In genomic region chr16:38506041-38506634, GRCm38 (mm10) we compare ENCODE assay signal across 8 mouse cellular contexts. TPM values are rescaled to one million over a fixed set of nuclear protein-coding genes. Genes with fewer than 3 reads are reported as not detected.
DNase-seq lines count a peak whose midpoint lies in the region; ATAC-seq lines count a peak whose summit lies in the region.

No protein-coding gene starts in this region.

- H3K9me3 ChIP-seq in embryonic facial prominence, embryonic 10.5 days: no peaks in the 10 kb centered on the region
- H3K9me3 ChIP-seq in heart, embryonic 10.5 days: no peaks in the 10 kb centered on the region
- H3K9me3 ChIP-seq in kidney, embryonic 14.5 days (ENCODE audit: control insufficient read depth, low read length): no peaks in the 10 kb centered on the region
- no peaks in the 10 kb centered on the region for H3K9me3 ChIP-seq in limb, embryonic 13.5 days
- H3K9me3 ChIP-seq in midbrain, embryonic 15.5 days: no peaks in the 10 kb centered on the region
- no peaks in the 10 kb centered on the region for H3K9me3 ChIP-seq in stomach, embryonic 14.5 days (ENCODE audit: control insufficient read depth, low read depth, low read length)

- H3K27me3 ChIP-seq in embryonic facial prominence, embryonic 10.5 days (replicated peaks; ENCODE audit: low read depth, poor library complexity, severe bottlenecking): no peaks in the 10 kb centered on the region
- H3K27me3 ChIP-seq in heart, embryonic 10.5 days (ENCODE audit: insufficient read depth, poor library complexity, severe bottlenecking): no peaks in the 10 kb centered on the region
- H3K27me3 ChIP-seq in kidney, embryonic 14.5 days (ENCODE audit: control insufficient read depth, insufficient read depth, low read length): no peaks in the 10 kb centered on the region
- no peaks in the 10 kb centered on the region for H3K27me3 ChIP-seq in limb, embryonic 13.5 days
- no peaks in the 10 kb centered on the region for H3K27me3 ChIP-seq in midbrain, embryonic 15.5 days (replicated peaks)
- no peaks in the 10 kb centered on the region for H3K27me3 ChIP-seq in stomach, embryonic 14.5 days (ENCODE audit: control insufficient read depth, insufficient read depth, low read length)

- no peak overlapping the region for H3K4me3 ChIP-seq in embryonic facial prominence, embryonic 10.5 days
- no peak overlapping the region for H3K4me3 ChIP-seq in heart, embryonic 10.5 days
- H3K4me3 ChIP-seq in kidney, embryonic 14.5 days (ENCODE audit: low read length): no peak overlapping the region
- no peak overlapping the region for H3K4me3 ChIP-seq in limb, embryonic 13.5 days
- no peak overlapping the region for H3K4me3 ChIP-seq in midbrain, embryonic 15.5 days
- no peak overlapping the region for H3K4me3 ChIP-seq in stomach, embryonic 14.5 days (ENCODE audit: low read depth, low read length)

- H3K4me1 ChIP-seq in embryonic facial prominence, embryonic 10.5 days: no peaks in the 10 kb centered on the region
- H3K4me1 ChIP-seq in heart, embryonic 10.5 days: no peaks in the 10 kb centered on the region
- H3K4me1 ChIP-seq in kidney, embryonic 14.5 days (ENCODE audit: control insufficient read depth, insufficient read depth, low read length): no peaks in the 10 kb centered on the region
- H3K4me1 ChIP-seq in limb, embryonic 13.5 days: no peaks in the 10 kb centered on the region
- no peaks in the 10 kb centered on the region for H3K4me1 ChIP-seq in midbrain, embryonic 15.5 days
- H3K4me1 ChIP-seq in stomach, embryonic 14.5 days (ENCODE audit: control insufficient read depth, insufficient read depth, low read length): no peaks in the 10 kb centered on the region

- DNase-seq in CD4-positive helper T cell, adult 2 months (ENCODE audit: low read depth, low spot score): peak; percentile 63
- DNase-seq in adrenal gland, adult 8-10 months: peak; percentile 49
- DNase-seq in embryonic facial prominence, embryonic 10.5 days (ENCODE audit: low spot score): peak; percentile 63
- DNase-seq in heart, embryonic 10.5 days (ENCODE audit: low spot score): peak; percentile 80

- H3K27ac ChIP-seq in embryonic facial prominence, embryonic 10.5 days (replicated peaks): no peak overlapping the region
- no peak overlapping the region for H3K27ac ChIP-seq in heart, embryonic 10.5 days
- no peak overlapping the region for H3K27ac ChIP-seq in kidney, embryonic 14.5 days (ENCODE audit: low read depth, low read length)
- H3K27ac ChIP-seq in limb, embryonic 13.5 days: no peak overlapping the region
- no peak overlapping the region for H3K27ac ChIP-seq in midbrain, embryonic 15.5 days
- H3K27ac ChIP-seq in stomach, embryonic 14.5 days (ENCODE audit: low read length): no peak overlapping the region

- 79% methylated on average over 4 of the region's 4 CpGs for WGBS in embryonic facial prominence, embryonic 10.5 days
- 80% methylated on average over 4 of the region's 4 CpGs for WGBS in heart, embryonic 10.5 days
- 82% methylated on average over 4 of the region's 4 CpGs for WGBS in kidney, embryonic 14.5 days
- WGBS in limb, embryonic 13.5 days: 72% methylated on average over 4 of the region's 4 CpGs
- WGBS in midbrain, embryonic 15.5 days: 69% methylated on average over 4 of the region's 4 CpGs
- WGBS in stomach, embryonic 14.5 days: 74% methylated on average over 4 of the region's 4 CpGs

- H3K4me2 ChIP-seq in kidney, embryonic 14.5 days (replicated peaks; ENCODE audit: low read depth, low read length): no peak overlapping the region
- no peak overlapping the region for H3K4me2 ChIP-seq in limb, embryonic 13.5 days (replicated peaks)
- no peak overlapping the region for H3K4me2 ChIP-seq in midbrain, embryonic 15.5 days
- no peak overlapping the region for H3K4me2 ChIP-seq in stomach, embryonic 14.5 days (replicated peaks; ENCODE audit: low read depth, low read length)

- H3K36me3 ChIP-seq in embryonic facial prominence, embryonic 10.5 days (replicated peaks): peaks cover 79% of the 10 kb centered on the region
- H3K36me3 ChIP-seq in heart, embryonic 10.5 days: peaks cover 76% of the 10 kb centered on the region
- H3K36me3 ChIP-seq in kidney, embryonic 14.5 days (ENCODE audit: control insufficient read depth, insufficient read depth, low read length): peaks cover 60% of the 10 kb centered on the region
- H3K36me3 ChIP-seq in limb, embryonic 13.5 days: peaks cover 74% of the 10 kb centered on the region
- H3K36me3 ChIP-seq in midbrain, embryonic 15.5 days (replicated peaks): peaks cover 40% of the 10 kb centered on the region
- H3K36me3 ChIP-seq in stomach, embryonic 14.5 days (ENCODE audit: control insufficient read depth, insufficient read depth, low read length): peaks cover 19% of the 10 kb centered on the region

- no peak overlapping the region for H3K9ac ChIP-seq in kidney, embryonic 14.5 days (ENCODE audit: low read depth, low read length)
- H3K9ac ChIP-seq in limb, embryonic 13.5 days: no peak overlapping the region
- no peak overlapping the region for H3K9ac ChIP-seq in midbrain, embryonic 15.5 days
- H3K9ac ChIP-seq in stomach, embryonic 14.5 days (replicated peaks; ENCODE audit: low read depth, low read length): no peak overlapping the region

- ATAC-seq in kidney, embryonic 14.5 days (ENCODE audit: low FRiP score, low TSS enrichment): peak; percentile 89
- ATAC-seq in limb, embryonic 13.5 days (ENCODE audit: low FRiP score, low read depth): peak; percentile 67; the same call in 1 of the 2 replicates
- peak; percentile 90 for ATAC-seq in midbrain, embryonic 15.5 days (replicated peaks)
- ATAC-seq in stomach, embryonic 14.5 days (ENCODE audit: insufficient number of reproducible peaks, insufficient read depth, low FRiP score, low read depth): peak; percentile 74; the same call in 1 of the 2 replicates

RNA-seq across cellular contexts. Expression of gene Timmdc1, which starts 16.3 kb away (rescaled TPM):
- 10 to 100 TPM; 41.2 to 46.5 (median 44.5) TPM for total RNA-seq in adrenal gland, adult 8-10 months (2022)
- 35.2 and 35.3 TPM in 2 replicates for polyA plus RNA-seq in embryonic facial prominence, embryonic 10.5 days (2016; fragmentation: Nextera tagmentation; extraction: Ambion mirVana)
- polyA plus RNA-seq in heart, embryonic 10.5 days (2016; fragmentation: Nextera tagmentation; extraction: Ambion mirVana): 25.1 and 39.3 TPM in 2 replicates
- 29.1 and 31.8 TPM in 2 replicates for polyA plus RNA-seq in kidney, embryonic 14.5 days (2014; fragmentation: Nextera tagmentation; extraction: Ambion mirVana)
- polyA plus RNA-seq in limb, embryonic 13.5 days (2015; fragmentation: Nextera tagmentation; extraction: Ambion mirVana): 28.4 and 30.8 TPM in 2 replicates
- 32.0 and 33.0 TPM in 2 replicates for polyA plus RNA-seq in midbrain, embryonic 15.5 days (2015; fragmentation: Nextera tagmentation; extraction: Ambion mirVana)
- polyA plus RNA-seq in stomach, embryonic 14.5 days (2014; fragmentation: Nextera tagmentation; extraction: Ambion mirVana): 23.8 and 25.5 TPM in 2 replicates

RNA-seq across cellular contexts. Expression of gene Poglut1, which starts 43.9 kb away (rescaled TPM):
- 10 to 100 TPM; 34.4 to 46.4 (median 42.1) TPM for total RNA-seq in adrenal gland, adult 8-10 months (2022)
- 72.6 and 76.9 TPM in 2 replicates for polyA plus RNA-seq in embryonic facial prominence, embryonic 10.5 days (2016; fragmentation: Nextera tagmentation; extraction: Ambion mirVana)
- 40.2 and 50.6 TPM in 2 replicates for polyA plus RNA-seq in heart, embryonic 10.5 days (2016; fragmentation: Nextera tagmentation; extraction: Ambion mirVana)
- polyA plus RNA-seq in kidney, embryonic 14.5 days (2014; fragmentation: Nextera tagmentation; extraction: Ambion mirVana): 50.9 and 63.5 TPM in 2 replicates
- 78.7 and 79.7 TPM in 2 replicates for polyA plus RNA-seq in limb, embryonic 13.5 days (2015; fragmentation: Nextera tagmentation; extraction: Ambion mirVana)
- 52.6 and 56.4 TPM in 2 replicates for polyA plus RNA-seq in midbrain, embryonic 15.5 days (2015; fragmentation: Nextera tagmentation; extraction: Ambion mirVana)
- polyA plus RNA-seq in stomach, embryonic 14.5 days (2014; fragmentation: Nextera tagmentation; extraction: Ambion mirVana): 56.9 and 58.8 TPM in 2 replicates

RNA-seq across cellular contexts. Expression of gene Cd80, which starts 50.8 kb away (rescaled TPM):
- under 1 TPM; 0.41 to 0.83 (median 0.65) TPM for total RNA-seq in adrenal gland, adult 8-10 months (2022)
- polyA plus RNA-seq in embryonic facial prominence, embryonic 10.5 days (2016; fragmentation: Nextera tagmentation; extraction: Ambion mirVana): 0.35 and 0.39 TPM in 2 replicates
- 0.41 and 0.45 TPM in 2 replicates for polyA plus RNA-seq in heart, embryonic 10.5 days (2016; fragmentation: Nextera tagmentation; extraction: Ambion mirVana)
- polyA plus RNA-seq in kidney, embryonic 14.5 days (2014; fragmentation: Nextera tagmentation; extraction: Ambion mirVana): 0.34 and 0.51 TPM in 2 replicates
- polyA plus RNA-seq in limb, embryonic 13.5 days (2015; fragmentation: Nextera tagmentation; extraction: Ambion mirVana): 0.19 and 0.47 TPM in 2 replicates
- 0.54 and 0.75 TPM in 2 replicates for polyA plus RNA-seq in midbrain, embryonic 15.5 days (2015; fragmentation: Nextera tagmentation; extraction: Ambion mirVana)
- polyA plus RNA-seq in stomach, embryonic 14.5 days (2014; fragmentation: Nextera tagmentation; extraction: Ambion mirVana): 0.43 and 0.49 TPM in 2 replicates

RNA-seq across cellular contexts. Expression of gene Tmem39a, which starts 52.4 kb away (rescaled TPM):
- 100 to 1,000 TPM in 2 of 4 experiments, 10 to 100 TPM in 2; 79.2 to 118 (median 92.6) TPM for total RNA-seq in adrenal gland, adult 8-10 months (2022)
- polyA plus RNA-seq in embryonic facial prominence, embryonic 10.5 days (2016; fragmentation: Nextera tagmentation; extraction: Ambion mirVana): 96.2 and 114 TPM in 2 replicates
- 76.1 and 105 TPM in 2 replicates for polyA plus RNA-seq in heart, embryonic 10.5 days (2016; fragmentation: Nextera tagmentation; extraction: Ambion mirVana)
- polyA plus RNA-seq in kidney, embryonic 14.5 days (2014; fragmentation: Nextera tagmentation; extraction: Ambion mirVana): 90.5 and 121 TPM in 2 replicates
- polyA plus RNA-seq in limb, embryonic 13.5 days (2015; fragmentation: Nextera tagmentation; extraction: Ambion mirVana): 151 and 160 TPM in 2 replicates
- 35.4 and 40.8 TPM in 2 replicates for polyA plus RNA-seq in midbrain, embryonic 15.5 days (2015; fragmentation: Nextera tagmentation; extraction: Ambion mirVana)
- polyA plus RNA-seq in stomach, embryonic 14.5 days (2014; fragmentation: Nextera tagmentation; extraction: Ambion mirVana): 119 and 133 TPM in 2 replicates

RNA-seq across cellular contexts. Expression of gene Adprh, which starts 53.6 kb away (rescaled TPM):
- total RNA-seq in adrenal gland, adult 8-10 months (2022): 10 to 100 TPM; 49.8 to 51.5 (median 50.1) TPM
- polyA plus RNA-seq in embryonic facial prominence, embryonic 10.5 days (2016; fragmentation: Nextera tagmentation; extraction: Ambion mirVana): 139 and 143 TPM in 2 replicates
- 127 TPM in 2 replicates for polyA plus RNA-seq in heart, embryonic 10.5 days (2016; fragmentation: Nextera tagmentation; extraction: Ambion mirVana)
- 82.6 and 98.3 TPM in 2 replicates for polyA plus RNA-seq in kidney, embryonic 14.5 days (2014; fragmentation: Nextera tagmentation; extraction: Ambion mirVana)
- polyA plus RNA-seq in limb, embryonic 13.5 days (2015; fragmentation: Nextera tagmentation; extraction: Ambion mirVana): 128 and 137 TPM in 2 replicates
- 152 and 161 TPM in 2 replicates for polyA plus RNA-seq in midbrain, embryonic 15.5 days (2015; fragmentation: Nextera tagmentation; extraction: Ambion mirVana)
- polyA plus RNA-seq in stomach, embryonic 14.5 days (2014; fragmentation: Nextera tagmentation; extraction: Ambion mirVana): 92.3 and 93.6 TPM in 2 replicates
